In the genomic region with DNA sequence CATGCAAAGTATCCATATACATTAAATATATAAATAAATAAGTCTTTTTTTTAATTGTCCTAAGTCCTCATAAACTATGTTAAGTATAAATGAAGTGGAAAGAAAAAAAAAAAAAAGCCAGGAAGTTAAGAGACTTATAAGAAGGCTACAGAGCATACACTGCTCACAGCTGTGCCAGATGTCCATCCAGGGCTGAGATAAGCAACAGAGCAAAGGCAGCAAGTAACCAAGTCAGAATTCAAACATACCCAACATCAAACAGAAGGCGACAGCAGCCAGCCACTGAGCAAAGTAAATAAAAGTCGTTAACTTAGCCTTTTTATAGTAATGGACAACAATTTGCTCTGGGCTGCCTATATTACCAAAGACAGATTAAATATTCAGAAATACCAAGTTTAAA, we compare ENCODE assay signal across 24 mouse cellular contexts. TPM values are rescaled to one million over a fixed set of nuclear protein-coding genes. Genes with fewer than 3 reads are reported as not detected.
DNase-seq lines count a peak whose midpoint lies in the region; ATAC-seq and TF ChIP-seq lines count a peak whose summit lies in the region.
"Had no signal": no experiment of that assay in that cellular context is flagged by ENCODE, and none has a peak within 500 bp of the region (broad histone marks: within the 10 kb centered on the region; RNA-seq: fewer than 3 reads in every experiment).

No protein-coding gene starts in this region.

- H3K27me3 ChIP-seq in lung, embryonic 14.5 days (ENCODE audit: insufficient read depth, low read length): no peaks in the 10 kb centered on the region
- no peaks in the 10 kb centered on the region for H3K27me3 ChIP-seq in liver, embryonic 12.5 days (replicated peaks)
- H3K27me3 ChIP-seq: forebrain, embryonic 13.5 days; heart, embryonic 13.5 days; hindbrain, embryonic 15.5 days; limb, embryonic 13.5 days; midbrain, embryonic 15.5 days; neural tube, embryonic 15.5 days had no signal

- peak; percentile 29 for DNase-seq in cerebellum, adult 9-10 months
- DNase-seq in cerebellum, postnatal 10 days: no peak
- no peak for DNase-seq in lung, embryonic 14.5 days
- no peak for DNase-seq in lung, postnatal 14 days
- no peak for DNase-seq in left cerebral cortex, postnatal 36 days (ENCODE audit: low spot score in 2 of 2)
- DNase-seq: adrenal gland, postnatal 25 days; cerebellum, adult 18-20 months; gastrocnemius, postnatal 25 days; heart, postnatal 4 days; right cerebral cortex, postnatal 25 days; thymus, postnatal 14 days had no signal

- TF ChIP-seq CTCF in lung, embryonic 14.5 days (IDR thresholded peaks at IDR 0.05; ENCODE audit: low read depth): no peak

- intact Hi-C loops in left cerebral cortex, postnatal 36 days (cut with DNase I): no loop called here

- WGBS in lung, embryonic 14.5 days: 14% methylated on average over 2 of the region's 2 CpGs
- 28% methylated on average over 2 of the region's 2 CpGs for WGBS in liver, embryonic 12.5 days (ENCODE audit: insufficient replicate concordance)

- peaks cover 20% of the 10 kb centered on the region for H3K4me1 ChIP-seq in lung, embryonic 14.5 days (ENCODE audit: insufficient read depth)
- H3K4me1 ChIP-seq in liver, embryonic 12.5 days: peaks cover 68% of the 10 kb centered on the region

- no peak overlapping the region for H3K4me3 ChIP-seq in lung, embryonic 14.5 days (ENCODE audit: low read depth, low read length)
- no peak overlapping the region for H3K4me3 ChIP-seq in liver, embryonic 12.5 days
- H3K4me3 ChIP-seq: embryonic facial prominence, embryonic 10.5 days; forebrain, embryonic 13.5 days; heart, embryonic 13.5 days; hindbrain, embryonic 15.5 days; limb, embryonic 13.5 days; midbrain, embryonic 15.5 days; neural tube, embryonic 15.5 days had no signal

- no peaks in the 10 kb centered on the region for H3K36me3 ChIP-seq in lung, embryonic 14.5 days (ENCODE audit: insufficient read depth)
- H3K36me3 ChIP-seq in liver, embryonic 12.5 days: peaks cover 5% of the 10 kb centered on the region
- H3K36me3 ChIP-seq: hindbrain, embryonic 15.5 days; limb, embryonic 13.5 days; midbrain, embryonic 15.5 days; neural tube, embryonic 15.5 days had no signal

- ATAC-seq in lung, embryonic 14.5 days (ENCODE audit: insufficient read depth): peak; percentile 61
- peak; percentile 81 for ATAC-seq in liver, embryonic 12.5 days
- ATAC-seq in megakaryocyte-erythroid progenitor cell, adult 5-6 weeks (replicated peaks; ENCODE audit: low FRiP score, low TSS enrichment, poor library complexity, severe bottlenecking): peak; percentile 86
- no peak for ATAC-seq in frontal cortex, adult (ENCODE audit: low TSS enrichment)
- ATAC-seq: CD4-positive, CD25-positive, alpha-beta regulatory T cell, adult 4 months; forebrain, embryonic 13.5 days; intestine, postnatal 0 days; lung, postnatal 0 days; midbrain, embryonic 15.5 days had no signal

- no peak overlapping the region for H3K9ac ChIP-seq in lung, embryonic 14.5 days
- no peak overlapping the region for H3K9ac ChIP-seq in liver, embryonic 12.5 days
- H3K9ac ChIP-seq: forebrain, embryonic 13.5 days; heart, embryonic 13.5 days; hindbrain, embryonic 15.5 days; limb, embryonic 13.5 days; midbrain, embryonic 15.5 days; neural tube, embryonic 15.5 days had no signal

- no peak overlapping the region for H3K27ac ChIP-seq in lung, embryonic 14.5 days (ENCODE audit: low read depth)
- H3K27ac ChIP-seq in liver, embryonic 12.5 days: peak overlapping the region; percentile 47; the same call in 1 of the 2 replicates
- H3K27ac ChIP-seq: embryonic facial prominence, embryonic 10.5 days; heart, embryonic 13.5 days; hindbrain, embryonic 15.5 days; limb, embryonic 13.5 days; midbrain, embryonic 15.5 days; neural tube, embryonic 15.5 days had no signal

- no peaks in the 10 kb centered on the region for H3K9me3 ChIP-seq in lung, embryonic 14.5 days (ENCODE audit: low read depth, low read length)
- no peaks in the 10 kb centered on the region for H3K9me3 ChIP-seq in liver, embryonic 12.5 days (replicated peaks)
- H3K9me3 ChIP-seq: embryonic facial prominence, embryonic 10.5 days; forebrain, embryonic 13.5 days; heart, embryonic 13.5 days; hindbrain, embryonic 15.5 days; limb, embryonic 13.5 days; midbrain, embryonic 15.5 days; neural tube, embryonic 15.5 days had no signal

- H3K4me2 ChIP-seq in lung, embryonic 14.5 days: no peak overlapping the region
- H3K4me2 ChIP-seq in liver, embryonic 12.5 days: peak overlapping the region; percentile 4; the same call in 1 of the 2 replicates
- H3K4me2 ChIP-seq: heart, embryonic 13.5 days; limb, embryonic 13.5 days; midbrain, embryonic 15.5 days; neural tube, embryonic 15.5 days had no signal

RNA-seq across cellular contexts. Expression of a gene that starts 9.6 kb away (rescaled TPM):
- 22.1 and 23.4 TPM in 2 replicates for polyA plus RNA-seq in lung, embryonic 14.5 days (2014; fragmentation: Nextera tagmentation; extraction: Ambion mirVana)
- polyA plus RNA-seq in liver, embryonic 12.5 days (2016; fragmentation: Nextera tagmentation; extraction: Ambion mirVana): 10.9 and 12.4 TPM in 2 replicates
- 54.8 and 57.8 TPM in 2 replicates for total RNA-seq in megakaryocyte-erythroid progenitor cell, adult 5-6 weeks (2014; fragmentation: Nextera tagmentation)
- total RNA-seq in megakaryocyte-erythroid progenitor cell, adult 5-6 weeks (2017): 28.3 and 32.9 TPM in 2 replicates
- 100 to 1,000 TPM; 210 to 310 TPM for total RNA-seq in left cerebral cortex, postnatal 36 days (2021)
